Comparison of ENCODE assay signal across 27 mouse cellular contexts in genomic region chr6:49354613-49355012, GRCm38 (mm10). TPM values are rescaled to one million over a fixed set of nuclear protein-coding genes. Genes with fewer than 3 reads are reported as not detected.
"Had no signal": no experiment of that assay in that cellular context is flagged by ENCODE, and none has a peak within 500 bp of the region (broad histone marks: within the 10 kb centered on the region; RNA-seq: fewer than 3 reads in every experiment).

No protein-coding gene starts in this region.

- ATAC-seq: liver, postnatal 0 days; lung, postnatal 0 days; midbrain, embryonic 13.5 days; midbrain, embryonic 16.5 days had no signal

- DNase-seq: kidney, adult 8-10 months; kidney, postnatal 10 days; layer of hippocampus, postnatal 36 days; liver, postnatal 0 days; lung, embryonic 14.5 days; lung, postnatal 4 days; right cerebral cortex, adult 18-20 months; right cerebral cortex, postnatal 25 days; thymus, adult 2 months; thymus, postnatal 14 days; thymus, postnatal 4 days had no signal

- H3K27ac ChIP-seq: kidney, embryonic 15.5 days; left cerebral cortex, adult 2 months; liver, embryonic 14.5 days; midbrain, embryonic 13.5 days; stomach, postnatal 0 days had no signal

- H3K4me1 ChIP-seq: kidney, embryonic 15.5 days; midbrain, embryonic 13.5 days had no signal

- H3K27me3 ChIP-seq: kidney, embryonic 15.5 days; midbrain, embryonic 13.5 days had no signal

- H3K9me3 ChIP-seq: midbrain, embryonic 13.5 days had no signal

- H3K4me3 ChIP-seq: kidney, embryonic 15.5 days; left cerebral cortex, adult 2 months; midbrain, embryonic 13.5 days; myocyte had no signal

- H3K4me2 ChIP-seq: kidney, embryonic 15.5 days; liver, embryonic 11.5 days; lung, embryonic 14.5 days; midbrain, embryonic 13.5 days had no signal

- H3K9ac ChIP-seq: kidney, embryonic 15.5 days; liver, embryonic 14.5 days; liver, postnatal 0 days; lung, embryonic 14.5 days; midbrain, embryonic 13.5 days had no signal

- H3K36me3 ChIP-seq: kidney, embryonic 15.5 days; midbrain, embryonic 13.5 days had no signal

RNA-seq across cellular contexts. Expression of gene Fam221a, which starts 12.9 kb away (rescaled TPM):
- total RNA-seq: monocyte, adult 5-6 weeks had no signal

RNA-seq across cellular contexts. Expression of gene Stk31, which starts 40.8 kb away (rescaled TPM):
- total RNA-seq: megakaryocyte progenitor cell, adult 5-6 weeks; megakaryocyte-erythroid progenitor cell, adult 5-6 weeks; monocyte, adult 5-6 weeks had no signal
- polyA plus RNA-seq: liver, embryonic 14.5 days; liver, postnatal 0 days; lung, embryonic 14.5 days; lung, postnatal 0 days; midbrain, embryonic 13.5 days; myocyte; neural tube, embryonic 11.5 days; neural tube, embryonic 14.5 days; spleen, adult 2 months; stomach, embryonic 14.5 days; stomach, postnatal 0 days; thymus, adult 2 months had no signal
